Comparison of ENCODE assay signal across 7 mouse cellular contexts in genomic region chr16:92961361-92961760, GRCm38 (mm10).
"Had no signal": no experiment of that assay in that cellular context is flagged by ENCODE, and none has a peak within 500 bp of the region (broad histone marks: within the 10 kb centered on the region; RNA-seq: fewer than 3 reads in every experiment).

No protein-coding gene starts in this region.

- H3K4me3 ChIP-seq: limb, embryonic 12.5 days; midbrain, embryonic 12.5 days had no signal

- ATAC-seq: midbrain, embryonic 16.5 days had no signal

- H3K9ac ChIP-seq: limb, embryonic 12.5 days; liver, embryonic 14.5 days; midbrain, embryonic 12.5 days had no signal

- H3K9me3 ChIP-seq: limb, embryonic 12.5 days; midbrain, embryonic 12.5 days had no signal

- H3K4me2 ChIP-seq: limb, embryonic 12.5 days; midbrain, embryonic 12.5 days had no signal

- H3K27ac ChIP-seq: limb, embryonic 12.5 days; liver, embryonic 14.5 days; midbrain, embryonic 12.5 days had no signal

- H3K36me3 ChIP-seq: limb, embryonic 12.5 days; midbrain, embryonic 12.5 days had no signal

- H3K27me3 ChIP-seq: limb, embryonic 12.5 days; midbrain, embryonic 12.5 days had no signal

- DNase-seq: kidney, postnatal 25 days; right cerebral cortex, postnatal 25 days; thymus, postnatal 36 days had no signal

- H3K4me1 ChIP-seq: limb, embryonic 12.5 days had no signal
